Mouse (Mus musculus): ENCODE data around the gene Fgb. TPM values are rescaled to one million over a fixed set of nuclear protein-coding genes. Genes with fewer than 3 reads are reported as not detected.

Gene Fgb
- polyA plus RNA-seq, 1 experiment from 2014 or later = not detected

DNA sequence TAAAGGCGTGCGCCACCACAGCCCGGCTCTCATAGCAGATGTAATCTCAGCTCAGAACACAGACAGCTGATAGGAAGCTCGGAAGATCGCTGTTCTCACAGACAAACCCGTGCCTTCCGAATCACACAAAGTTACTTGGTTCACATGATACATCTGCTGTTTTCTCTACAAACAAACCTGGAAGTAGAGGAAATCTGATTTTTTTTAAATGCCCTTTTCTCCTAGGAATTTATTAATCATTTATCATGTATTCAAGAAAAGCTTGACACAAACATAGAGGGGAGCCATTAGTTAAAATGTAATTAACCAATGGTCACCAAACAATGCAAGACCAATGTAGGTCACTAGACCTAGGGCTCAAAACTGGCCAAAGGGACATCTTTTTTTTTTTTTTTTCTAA lies 44.9 kb downstream of the Fgb start:
- H3K9ac ChIP-seq (replicated peaks; ENCODE audit: low read length) = no peak overlapping the region
- H3K4me2 ChIP-seq (ENCODE audit: low read length) = no peak overlapping the region
- WGBS = 93% methylated on average over 7 of the region's 7 CpGs
- no peaks in the 10 kb centered on the region for H3K9me3 ChIP-seq (ENCODE audit: control insufficient read depth, low read length)
- H3K4me3 ChIP-seq (replicated peaks; ENCODE audit: low read depth, low read length) = no peak overlapping the region
- no peaks in the 10 kb centered on the region for H3K4me1 ChIP-seq (ENCODE audit: control insufficient read depth, insufficient read depth, low read length)
- ATAC-seq (ENCODE audit: low FRiP score, low TSS enrichment) (no peak), DNase-seq (no peak)
- H3K36me3 ChIP-seq (ENCODE audit: control insufficient read depth, insufficient read depth, low read length) = no peaks in the 10 kb centered on the region
- H3K27ac ChIP-seq (replicated peaks; ENCODE audit: low read depth, low read length) = no peak overlapping the region
- H3K27me3 ChIP-seq (ENCODE audit: control insufficient read depth, insufficient read depth, low read length) = no peaks in the 10 kb centered on the region

DNA sequence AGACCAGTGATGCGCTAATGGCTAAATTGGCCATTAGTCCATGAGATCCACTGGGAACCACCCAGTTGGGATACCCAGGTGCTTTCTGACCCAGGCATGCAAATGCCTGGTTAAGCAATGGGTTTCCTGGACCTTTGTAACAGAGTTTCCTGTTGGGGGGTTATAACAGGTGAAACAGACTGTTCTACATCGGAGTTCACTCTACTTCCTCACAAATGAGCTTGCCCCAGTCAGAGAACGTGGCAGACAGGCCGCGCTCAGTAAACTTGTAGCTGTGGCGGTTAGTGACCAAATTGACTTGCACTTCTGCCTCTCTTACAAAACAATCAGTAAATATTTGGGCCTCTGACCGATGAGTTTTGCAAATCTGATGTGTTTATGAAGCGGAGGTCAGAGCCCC lies 46.6 kb downstream of the Fgb start:
- H3K9me3 ChIP-seq (ENCODE audit: control insufficient read depth, low read length) = no peaks in the 10 kb centered on the region
- 94% methylated on average over 8 of the region's 8 CpGs for WGBS
- ATAC-seq (ENCODE audit: low FRiP score, low TSS enrichment) = no peak

GRCm38 (mm10) chr3:83002191-83002590 lies 47.5 kb downstream of the Fgb start:
- no peaks in the 10 kb centered on the region for H3K27me3 ChIP-seq (ENCODE audit: control insufficient read depth, insufficient read depth, low read length)
- DNase-seq = peak; percentile 68
- no peak overlapping the region for H3K27ac ChIP-seq (replicated peaks; ENCODE audit: low read depth, low read length)
- H3K9me3 ChIP-seq (ENCODE audit: control insufficient read depth, low read length) = no peaks in the 10 kb centered on the region
- H3K36me3 ChIP-seq (ENCODE audit: control insufficient read depth, insufficient read depth, low read length) = no peaks in the 10 kb centered on the region
- no peak overlapping the region for H3K4me3 ChIP-seq (replicated peaks; ENCODE audit: low read depth, low read length)
- 0% methylated on average over 2 of the region's 2 CpGs for WGBS
- H3K9ac ChIP-seq (replicated peaks; ENCODE audit: low read length) = no peak overlapping the region
- H3K4me1 ChIP-seq (ENCODE audit: control insufficient read depth, insufficient read depth, low read length) = no peaks in the 10 kb centered on the region
- no peak overlapping the region for H3K4me2 ChIP-seq (ENCODE audit: low read length)
- ATAC-seq (ENCODE audit: low FRiP score, low TSS enrichment) = no peak

More for the DNA sequence above, 46.6 kb downstream of the Fgb start:
- Histone ChIP-seq H3K9ac (replicated peaks; ENCODE audit: low read length) (no peak overlapping the region), H3K36me3 (ENCODE audit: control insufficient read depth, insufficient read depth, low read length) (no peaks in the 10 kb centered on the region), H3K27ac (replicated peaks; ENCODE audit: low read depth, low read length) (no peak overlapping the region), H3K4me2 (ENCODE audit: low read length) (no peak overlapping the region), H3K4me3 (replicated peaks; ENCODE audit: low read depth, low read length) (no peak overlapping the region), H3K27me3 (ENCODE audit: control insufficient read depth, insufficient read depth, low read length) (no peaks in the 10 kb centered on the region), H3K4me1 (ENCODE audit: control insufficient read depth, insufficient read depth, low read length) (no peaks in the 10 kb centered on the region)
- no peak for DNase-seq

GRCm38 (mm10) chr3:82999995-83000394 lies 49.7 kb downstream of the Fgb start:
- WGBS = 91% methylated on average over 9 of the region's 9 CpGs
- Histone ChIP-seq H3K9me3 (ENCODE audit: control insufficient read depth, low read length) (no peaks in the 10 kb centered on the region), H3K36me3 (ENCODE audit: control insufficient read depth, insufficient read depth, low read length) (no peaks in the 10 kb centered on the region), H3K27ac (replicated peaks; ENCODE audit: low read depth, low read length) (no peak overlapping the region), H3K9ac (replicated peaks; ENCODE audit: low read length) (no peak overlapping the region), H3K4me3 (replicated peaks; ENCODE audit: low read depth, low read length) (no peak overlapping the region), H3K4me2 (ENCODE audit: low read length) (no peak overlapping the region), H3K27me3 (ENCODE audit: control insufficient read depth, insufficient read depth, low read length) (peaks cover 3% of the 10 kb centered on the region; the same call in 1 of the 2 replicates), H3K4me1 (ENCODE audit: control insufficient read depth, insufficient read depth, low read length) (no peaks in the 10 kb centered on the region)
- ATAC-seq (ENCODE audit: low FRiP score, low TSS enrichment) (no peak), DNase-seq (no peak)

DNA sequence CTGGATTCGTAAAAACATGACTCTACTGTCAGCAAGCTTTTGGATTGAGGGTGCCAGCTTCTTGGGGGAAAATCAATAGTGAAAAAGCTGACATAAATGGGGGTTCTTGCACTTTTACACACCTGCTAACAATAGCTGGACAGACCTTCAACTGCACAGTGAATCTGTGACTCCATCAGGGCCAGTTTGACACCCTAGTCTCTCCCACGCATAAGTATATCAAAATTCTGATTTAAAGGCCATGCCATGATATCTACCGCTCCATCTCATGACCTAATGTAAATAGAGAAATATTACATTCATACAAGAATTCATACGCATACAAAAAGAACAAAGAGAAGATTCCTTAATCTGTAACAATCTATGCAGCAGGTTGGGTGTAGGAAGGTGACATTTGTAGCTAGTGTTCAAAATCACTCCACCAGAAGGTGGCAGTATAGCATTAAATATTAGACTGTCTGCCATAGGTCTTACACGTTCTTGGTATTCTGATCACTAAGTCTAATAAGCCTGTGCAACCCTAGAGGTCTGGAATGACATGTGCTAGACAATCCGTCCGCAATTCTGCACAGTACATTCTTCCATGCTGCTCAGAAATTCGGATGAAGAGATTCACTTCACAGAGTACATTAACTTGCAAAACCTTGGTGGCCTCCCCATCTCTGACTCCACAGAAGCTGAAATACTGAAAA lies 50.7 kb downstream of the Fgb start:
- WGBS = 27% methylated on average over 8 of the region's 8 CpGs
- H3K27me3 ChIP-seq (ENCODE audit: control insufficient read depth, insufficient read depth, low read length) = peaks cover 3% of the 10 kb centered on the region; the same call in 1 of the 2 replicates
- H3K9me3 ChIP-seq (ENCODE audit: control insufficient read depth, low read length) = no peaks in the 10 kb centered on the region
- DNase-seq = peak; percentile 95
- no peak overlapping the region for H3K4me2 ChIP-seq (ENCODE audit: low read length)
- H3K36me3 ChIP-seq (ENCODE audit: control insufficient read depth, insufficient read depth, low read length) = no peaks in the 10 kb centered on the region
- no peak overlapping the region for H3K9ac ChIP-seq (replicated peaks; ENCODE audit: low read length)
- H3K27ac ChIP-seq (replicated peaks; ENCODE audit: low read depth, low read length) = no peak overlapping the region
- H3K4me1 ChIP-seq (ENCODE audit: control insufficient read depth, insufficient read depth, low read length) = no peaks in the 10 kb centered on the region
- peak; percentile 87 for ATAC-seq (ENCODE audit: low FRiP score, low TSS enrichment)
- no peak overlapping the region for H3K4me3 ChIP-seq (replicated peaks; ENCODE audit: low read depth, low read length)

DNA sequence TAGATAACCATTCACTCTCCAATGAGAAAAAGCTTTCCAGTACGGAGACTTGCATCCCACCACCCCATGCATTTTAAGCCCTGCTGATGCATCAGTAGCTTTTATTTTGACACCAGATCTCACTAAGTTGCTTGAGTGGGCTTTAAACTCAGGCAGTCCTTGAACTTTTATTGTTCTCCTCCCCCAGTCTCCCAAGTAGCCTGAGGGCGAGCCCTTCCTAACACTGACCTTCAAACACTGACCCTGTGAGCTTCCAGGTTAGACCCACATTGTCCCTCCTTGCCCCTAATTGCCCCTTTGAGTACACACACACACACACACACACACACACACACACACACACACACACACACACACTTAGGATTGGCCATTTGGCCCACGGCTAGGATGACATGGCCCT lies 53.0 kb downstream of the Fgb start:
- Histone ChIP-seq H3K36me3 (ENCODE audit: control insufficient read depth, insufficient read depth, low read length) (no peaks in the 10 kb centered on the region), H3K27ac (replicated peaks; ENCODE audit: low read depth, low read length) (no peak overlapping the region), H3K9ac (replicated peaks; ENCODE audit: low read length) (no peak overlapping the region), H3K4me1 (ENCODE audit: control insufficient read depth, insufficient read depth, low read length) (no peaks in the 10 kb centered on the region), H3K4me3 (replicated peaks; ENCODE audit: low read depth, low read length) (no peak overlapping the region), H3K4me2 (ENCODE audit: low read length) (no peak overlapping the region), H3K9me3 (ENCODE audit: control insufficient read depth, low read length) (no peaks in the 10 kb centered on the region), H3K27me3 (ENCODE audit: control insufficient read depth, insufficient read depth, low read length) (peaks cover 3% of the 10 kb centered on the region; the same call in 1 of the 2 replicates)
- ATAC-seq (ENCODE audit: low FRiP score, low TSS enrichment) (no peak), DNase-seq (no peak)
- 77% methylated on average over 3 of the region's 3 CpGs for WGBS

DNA sequence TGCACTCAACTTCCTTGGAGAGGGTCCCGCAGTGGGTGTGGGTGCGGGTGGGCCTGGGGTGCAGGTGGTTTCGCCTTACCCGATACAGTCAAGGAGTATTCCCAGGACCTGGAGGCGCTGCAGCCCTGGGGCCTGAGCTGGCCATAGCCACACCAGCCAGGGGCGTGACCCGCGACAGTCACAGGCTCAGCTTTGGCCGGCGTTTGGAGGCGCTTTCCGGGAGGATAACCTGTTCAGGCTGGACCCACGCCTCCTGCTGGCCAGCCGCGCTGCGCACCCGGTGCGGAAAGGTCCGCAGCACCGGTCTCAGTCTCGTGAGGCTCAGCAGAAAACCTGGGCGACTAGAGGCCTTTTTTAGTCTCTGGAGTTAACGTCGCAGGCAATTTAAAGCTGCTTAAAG lies 54.3 kb downstream of the Fgb start:
- Histone ChIP-seq H3K4me3 (replicated peaks; ENCODE audit: low read depth, low read length) (peak overlapping the region; percentile 22), H3K36me3 (ENCODE audit: control insufficient read depth, insufficient read depth, low read length) (no peaks in the 10 kb centered on the region), H3K9me3 (ENCODE audit: control insufficient read depth, low read length) (no peaks in the 10 kb centered on the region), H3K27me3 (ENCODE audit: control insufficient read depth, insufficient read depth, low read length) (peaks cover 3% of the 10 kb centered on the region; the same call in 1 of the 2 replicates), H3K4me1 (ENCODE audit: control insufficient read depth, insufficient read depth, low read length) (no peaks in the 10 kb centered on the region), H3K4me2 (ENCODE audit: low read length) (peak overlapping the region; percentile 58), H3K9ac (replicated peaks; ENCODE audit: low read length) (peak overlapping the region; percentile 40; the same call in 1 of the 2 replicates), H3K27ac (replicated peaks; ENCODE audit: low read depth, low read length) (no peak overlapping the region)
- WGBS = 2% methylated on average over 24 of the region's 24 CpGs
- ATAC-seq (ENCODE audit: low FRiP score, low TSS enrichment) (peak; percentile 52), DNase-seq (peak; percentile 79)

- H3K4me2 ChIP-seq (ENCODE audit: low read length) = no peak overlapping the region
- no peak overlapping the region for H3K4me3 ChIP-seq (replicated peaks; ENCODE audit: low read depth, low read length)
- peaks cover 3% of the 10 kb centered on the region; the same call in 1 of the 2 replicates for H3K27me3 ChIP-seq (ENCODE audit: control insufficient read depth, insufficient read depth, low read length)
- DNase-seq = no peak
- 93% methylated on average over 6 of the region's 6 CpGs for WGBS
- H3K27ac ChIP-seq (replicated peaks; ENCODE audit: low read depth, low read length) = no peak overlapping the region
- H3K9me3 ChIP-seq (ENCODE audit: control insufficient read depth, low read length) = no peaks in the 10 kb centered on the region
- no peaks in the 10 kb centered on the region for H3K4me1 ChIP-seq (ENCODE audit: control insufficient read depth, insufficient read depth, low read length)
- H3K36me3 ChIP-seq (ENCODE audit: control insufficient read depth, insufficient read depth, low read length) = no peaks in the 10 kb centered on the region
- H3K9ac ChIP-seq (replicated peaks; ENCODE audit: low read length) = no peak overlapping the region
- no peak for ATAC-seq (ENCODE audit: low FRiP score, low TSS enrichment)
Measured at GRCm38 (mm10) chr3:82992956-82993355, 56.7 kb downstream of the Fgb start.

GRCm38 (mm10) chr3:82991963-82992362 lies 57.7 kb downstream of the Fgb start:
- H3K9ac ChIP-seq (replicated peaks; ENCODE audit: low read length) = no peak overlapping the region
- H3K36me3 ChIP-seq (ENCODE audit: control insufficient read depth, insufficient read depth, low read length) = no peaks in the 10 kb centered on the region
- no peak overlapping the region for H3K4me3 ChIP-seq (replicated peaks; ENCODE audit: low read depth, low read length)
- WGBS = 87% methylated on average over 12 of the region's 12 CpGs
- H3K4me1 ChIP-seq (ENCODE audit: control insufficient read depth, insufficient read depth, low read length) = no peaks in the 10 kb centered on the region
- ATAC-seq (ENCODE audit: low FRiP score, low TSS enrichment) (no peak), DNase-seq (no peak)
- H3K27me3 ChIP-seq (ENCODE audit: control insufficient read depth, insufficient read depth, low read length) = peaks cover 3% of the 10 kb centered on the region; the same call in 1 of the 2 replicates
- no peaks in the 10 kb centered on the region for H3K9me3 ChIP-seq (ENCODE audit: control insufficient read depth, low read length)
- no peak overlapping the region for H3K4me2 ChIP-seq (ENCODE audit: low read length)
- H3K27ac ChIP-seq (replicated peaks; ENCODE audit: low read depth, low read length) = no peak overlapping the region
